Mouse (Mus musculus): Measurements from ENCODE around the gene Pdk1. TPM values are rescaled to one million over a fixed set of nuclear protein-coding genes. Genes with fewer than 3 reads are reported as not detected.
"Not testable (repeated sequence)": the region's sequence is repeated elsewhere in the genome, so short reads cannot be mapped to it uniquely, and the experiment has no call there.

Pdk1 gene
- polyA plus RNA-seq, 1 experiment from 2014 or later, result 54.8 TPM

DNA sequence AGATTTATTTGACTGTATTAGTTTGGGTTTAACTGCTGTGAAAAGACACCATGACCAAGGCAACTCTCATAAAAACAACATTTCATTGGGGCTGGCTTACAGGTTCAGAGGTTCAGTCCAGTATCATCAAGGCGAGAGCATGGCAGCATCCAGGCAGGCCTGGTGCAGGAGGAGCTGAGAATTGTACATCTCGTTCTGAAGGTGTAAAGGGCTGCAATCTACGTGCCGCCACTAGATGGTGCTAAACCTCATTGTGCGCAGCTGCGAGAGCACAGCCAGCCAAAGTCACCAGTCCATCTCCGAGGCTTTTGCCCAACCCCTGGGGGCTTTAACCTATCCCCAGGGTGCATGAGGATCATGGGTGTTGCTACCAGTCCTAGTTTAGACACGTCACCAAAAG lies 20.9 kb upstream of the Pdk1 start:
- not testable (repeated sequence) for H3K27ac ChIP-seq; H3K27me3 ChIP-seq; ATAC-seq (ENCODE audit: insufficient number of reproducible peaks, insufficient read depth, low FRiP score, low TSS enrichment, low read depth); H3K9me3 ChIP-seq; H3K4me3 ChIP-seq (replicated peaks); H3K9ac ChIP-seq (replicated peaks); H3K36me3 ChIP-seq; H3K4me1 ChIP-seq (replicated peaks); H3K4me2 ChIP-seq
- WGBS, result 3% methylated on average over 7 of the region's 8 CpGs

DNA sequence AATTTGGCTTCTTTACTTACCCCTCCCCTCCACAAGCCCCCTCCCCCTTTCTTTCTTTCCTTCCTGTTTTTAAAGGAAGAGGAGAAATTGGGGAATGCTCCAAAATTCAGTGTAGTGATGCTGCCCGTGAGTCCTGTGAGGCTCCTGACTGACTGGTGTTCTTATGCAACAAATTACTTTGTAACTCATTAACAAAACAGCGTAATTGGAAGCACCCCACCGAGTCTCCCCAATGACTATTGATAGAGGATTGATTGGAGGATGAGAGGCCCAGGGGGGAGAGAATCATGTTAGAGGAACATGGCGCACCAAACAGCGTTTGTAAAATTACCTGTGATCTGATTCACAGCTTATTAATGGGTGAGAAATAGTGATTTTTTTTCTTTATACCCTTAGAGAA lies 17.9 kb upstream of the Pdk1 start:
- 76% methylated on average over 5 of the region's 5 CpGs for WGBS
- H3K4me3 ChIP-seq (replicated peaks), result no peak overlapping the region
- ATAC-seq (ENCODE audit: insufficient number of reproducible peaks, insufficient read depth, low FRiP score, low TSS enrichment, low read depth), result no peak
- no peak overlapping the region for H3K4me2 ChIP-seq
- no peaks in the 10 kb centered on the region for H3K9me3 ChIP-seq
- H3K27ac ChIP-seq, result no peak overlapping the region
- no peaks in the 10 kb centered on the region for H3K27me3 ChIP-seq
- no peaks in the 10 kb centered on the region for H3K36me3 ChIP-seq
- no peak overlapping the region for H3K9ac ChIP-seq (replicated peaks)
- H3K4me1 ChIP-seq (replicated peaks), result no peaks in the 10 kb centered on the region

DNA sequence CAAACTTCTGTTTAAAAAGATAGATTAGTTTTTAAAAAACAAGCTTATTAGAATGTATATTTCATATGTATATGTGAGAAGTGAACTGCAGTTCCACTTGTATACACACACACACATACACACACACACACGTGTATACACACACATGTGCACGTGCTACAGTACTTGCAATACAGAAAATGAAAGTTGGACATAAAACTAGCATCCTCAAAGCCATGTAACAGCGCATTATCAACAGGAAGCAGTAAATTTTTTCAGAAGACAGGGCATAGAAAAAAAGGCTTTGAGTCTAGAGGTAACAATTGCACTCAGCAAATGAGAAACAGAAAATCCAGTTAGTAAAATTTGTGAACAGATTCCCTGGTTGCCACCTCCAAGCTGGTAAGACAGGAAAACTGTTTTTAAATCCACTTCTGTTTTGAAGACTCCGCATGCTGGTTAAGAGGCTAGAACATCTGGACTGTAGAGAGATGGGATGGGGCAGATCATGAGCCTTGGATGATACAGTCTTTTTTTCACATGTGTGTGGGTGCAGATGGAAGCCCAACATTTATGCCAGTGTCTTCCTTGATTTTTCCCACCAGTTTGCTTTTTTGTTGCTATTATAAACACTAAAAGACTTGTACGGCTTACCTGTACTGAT lies 9.4 kb upstream of the Pdk1 start:
- Histone ChIP-seq H3K4me2 (no peak overlapping the region), H3K27me3 (no peaks in the 10 kb centered on the region), H3K36me3 (no peaks in the 10 kb centered on the region), H3K9me3 (no peaks in the 10 kb centered on the region), H3K27ac (no peak overlapping the region), H3K4me3 (replicated peaks) (no peak overlapping the region), H3K4me1 (replicated peaks) (peaks cover 4% of the 10 kb centered on the region; the same call in 1 of the 2 replicates), H3K9ac (replicated peaks) (no peak overlapping the region)
- 65% methylated on average over 5 of the region's 5 CpGs for WGBS
- ATAC-seq (ENCODE audit: insufficient number of reproducible peaks, insufficient read depth, low FRiP score, low TSS enrichment, low read depth), result no peak

DNA sequence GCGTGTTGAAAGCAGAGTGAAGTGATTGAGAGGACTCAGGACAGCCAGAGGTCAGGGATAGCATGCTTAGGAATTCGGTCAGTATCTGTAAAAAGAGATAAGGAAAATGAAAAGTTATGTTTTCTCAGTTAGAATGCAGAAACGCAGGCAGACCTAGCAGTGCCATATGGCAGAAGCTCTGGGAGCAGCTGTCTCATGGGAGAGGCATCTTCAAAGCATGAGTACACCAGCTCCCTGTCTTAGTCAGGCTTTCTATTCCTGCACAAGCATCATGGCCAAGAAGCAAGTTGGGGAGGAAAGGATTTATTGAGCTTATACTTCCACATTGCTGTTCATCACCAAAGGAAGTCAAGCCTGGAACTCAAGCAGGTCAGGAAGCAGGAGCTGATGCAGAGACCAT lies 8.0 kb upstream of the Pdk1 start:
- Histone ChIP-seq H3K4me1 (replicated peaks) (peaks cover 4% of the 10 kb centered on the region; the same call in 1 of the 2 replicates), H3K27me3 (no peaks in the 10 kb centered on the region), H3K27ac (no peak overlapping the region), H3K36me3 (no peaks in the 10 kb centered on the region), H3K9me3 (no peaks in the 10 kb centered on the region), H3K9ac (replicated peaks) (no peak overlapping the region), H3K4me2 (no peak overlapping the region), H3K4me3 (replicated peaks) (no peak overlapping the region)
- 65% methylated on average over 3 of the region's 3 CpGs for WGBS
- no peak for ATAC-seq (ENCODE audit: insufficient number of reproducible peaks, insufficient read depth, low FRiP score, low TSS enrichment, low read depth)

DNA sequence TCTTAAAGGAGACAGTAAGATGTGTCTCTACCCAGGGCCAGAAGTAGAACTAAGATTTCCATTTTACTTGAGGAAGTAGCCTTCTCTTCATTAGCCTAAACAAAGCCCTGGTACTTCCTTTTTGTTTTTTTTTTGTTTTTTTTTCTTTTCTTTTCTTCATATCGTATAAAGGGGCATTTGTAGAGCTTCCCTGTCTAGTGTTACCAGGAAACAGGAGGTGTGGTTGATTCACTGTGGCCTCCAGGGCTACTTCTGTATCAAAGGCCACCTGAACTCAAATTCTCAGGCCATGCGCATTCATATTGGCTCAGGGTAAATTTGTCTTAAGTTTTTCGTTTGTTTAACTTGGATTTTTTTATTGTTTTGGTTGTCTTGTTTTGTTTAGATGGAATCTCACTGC lies 7.1 kb upstream of the Pdk1 start:
- H3K9ac ChIP-seq (replicated peaks), result no peak overlapping the region
- no peaks in the 10 kb centered on the region for H3K27me3 ChIP-seq
- no peaks in the 10 kb centered on the region for H3K9me3 ChIP-seq
- peaks cover 4% of the 10 kb centered on the region; the same call in 1 of the 2 replicates for H3K4me1 ChIP-seq (replicated peaks)
- H3K36me3 ChIP-seq, result no peaks in the 10 kb centered on the region
- no peak overlapping the region for H3K4me2 ChIP-seq
- no peak for ATAC-seq (ENCODE audit: insufficient number of reproducible peaks, insufficient read depth, low FRiP score, low TSS enrichment, low read depth)
- WGBS, result 70% methylated on average over 3 of the region's 3 CpGs
- no peak overlapping the region for H3K27ac ChIP-seq
- no peak overlapping the region for H3K4me3 ChIP-seq (replicated peaks)

DNA sequence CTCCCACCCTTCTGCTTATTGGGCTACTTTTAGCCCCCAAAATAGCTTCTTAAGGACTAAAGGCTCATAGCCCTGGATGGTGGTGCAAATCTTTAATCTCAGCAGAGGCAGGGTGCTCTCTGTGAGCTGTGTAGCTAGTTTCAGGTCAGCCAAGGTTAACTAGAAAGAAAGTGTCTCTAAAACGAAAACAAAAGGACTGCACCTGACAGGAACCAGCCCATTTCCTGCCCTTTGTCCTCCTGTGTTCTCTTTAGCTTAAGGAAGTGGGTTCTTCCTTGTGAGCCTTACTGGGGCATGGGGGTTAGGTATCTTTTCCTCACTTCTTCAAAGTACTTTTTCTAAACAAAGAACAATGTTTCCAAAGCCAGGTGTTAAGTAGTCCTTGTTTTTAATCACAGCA lies 6.5 kb upstream of the Pdk1 start:
- Histone ChIP-seq H3K4me2 (no peak overlapping the region), H3K9ac (replicated peaks) (no peak overlapping the region), H3K27ac (no peak overlapping the region), H3K27me3 (no peaks in the 10 kb centered on the region), H3K9me3 (no peaks in the 10 kb centered on the region), H3K4me3 (replicated peaks) (no peak overlapping the region), H3K4me1 (replicated peaks) (peaks cover 4% of the 10 kb centered on the region; the same call in 1 of the 2 replicates), H3K36me3 (no peaks in the 10 kb centered on the region)
- ATAC-seq (ENCODE audit: insufficient number of reproducible peaks, insufficient read depth, low FRiP score, low TSS enrichment, low read depth), result no peak
- WGBS, result 53% methylated on average over 1 of the region's 1 CpGs

DNA sequence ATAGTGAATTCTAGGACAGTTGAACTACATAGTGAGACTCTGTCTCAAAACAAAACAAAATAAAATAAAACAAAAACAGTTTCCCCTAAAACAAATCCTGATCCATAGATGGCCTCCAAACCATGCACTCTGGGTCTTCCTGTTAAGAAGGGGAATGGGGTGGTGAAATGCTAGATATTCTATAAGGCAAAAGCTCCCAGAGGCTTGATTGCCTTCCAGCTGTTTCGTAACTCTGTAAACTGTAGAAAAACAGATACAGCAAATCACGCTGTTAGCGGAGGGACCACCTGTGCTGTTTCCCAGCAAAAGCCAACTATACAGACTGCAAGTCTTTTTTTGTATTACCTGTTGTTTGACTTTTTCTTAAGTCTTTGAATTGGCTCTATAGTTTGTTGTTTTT lies 6.0 kb upstream of the Pdk1 start:
- no peak for ATAC-seq (ENCODE audit: insufficient number of reproducible peaks, insufficient read depth, low FRiP score, low TSS enrichment, low read depth)

DNA sequence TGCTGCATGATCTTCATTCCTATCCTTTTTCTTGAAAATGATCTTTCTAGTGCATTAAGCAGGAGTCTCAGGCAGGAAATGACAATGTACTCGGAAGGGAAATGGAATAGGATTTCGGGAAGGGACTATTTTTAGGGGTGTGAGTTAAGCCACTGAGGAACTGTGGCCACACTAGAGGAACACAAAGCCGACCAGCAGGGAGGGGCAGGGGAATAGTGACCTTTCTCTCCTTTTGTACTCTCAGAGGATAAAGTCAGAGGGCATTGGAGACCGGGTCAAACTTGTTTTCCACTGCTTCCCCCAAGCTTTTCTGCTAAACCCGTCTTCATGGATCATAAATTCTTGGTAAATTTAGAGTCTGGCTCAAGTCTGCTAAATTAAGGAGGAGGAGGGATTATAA lies 5.5 kb upstream of the Pdk1 start:
- Histone ChIP-seq H3K4me1 (replicated peaks) (peaks cover 4% of the 10 kb centered on the region; the same call in 1 of the 2 replicates), H3K36me3 (no peaks in the 10 kb centered on the region), H3K4me3 (replicated peaks) (no peak overlapping the region), H3K9ac (replicated peaks) (no peak overlapping the region), H3K4me2 (no peak overlapping the region), H3K27me3 (no peaks in the 10 kb centered on the region), H3K9me3 (no peaks in the 10 kb centered on the region), H3K27ac (no peak overlapping the region)
- 29% methylated on average over 5 of the region's 5 CpGs for WGBS
- ATAC-seq (ENCODE audit: insufficient number of reproducible peaks, insufficient read depth, low FRiP score, low TSS enrichment, low read depth), result no peak

More for the DNA sequence above, 6.0 kb upstream of the Pdk1 start:
- Histone ChIP-seq H3K9me3 (no peaks in the 10 kb centered on the region), H3K27me3 (no peaks in the 10 kb centered on the region), H3K27ac (no peak overlapping the region), H3K4me1 (replicated peaks) (peaks cover 4% of the 10 kb centered on the region; the same call in 1 of the 2 replicates), H3K4me2 (no peak overlapping the region), H3K36me3 (no peaks in the 10 kb centered on the region), H3K4me3 (replicated peaks) (no peak overlapping the region), H3K9ac (replicated peaks) (no peak overlapping the region)
- WGBS, result 58% methylated on average over 3 of the region's 3 CpGs

DNA sequence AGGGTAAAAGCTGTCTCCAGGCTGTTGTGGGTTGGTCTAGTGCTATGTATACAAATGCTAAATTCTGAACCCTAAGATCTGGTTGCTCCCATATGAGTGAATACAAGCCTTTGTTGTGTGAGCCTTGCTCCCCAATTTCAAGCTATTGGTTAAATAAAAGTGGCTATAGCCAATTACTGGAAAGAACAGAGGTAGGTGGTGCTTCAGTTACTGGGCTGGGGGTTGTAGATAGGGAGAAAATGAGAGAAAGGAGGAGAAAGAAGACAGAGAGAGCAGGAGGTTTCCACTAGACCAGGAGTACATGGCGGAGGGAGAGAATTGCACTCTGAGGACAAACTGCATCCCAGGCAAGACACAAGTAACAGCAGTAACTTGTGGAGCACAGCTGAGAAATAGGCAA lies 4.8 kb upstream of the Pdk1 start:
- no peak for ATAC-seq (ENCODE audit: insufficient number of reproducible peaks, insufficient read depth, low FRiP score, low TSS enrichment, low read depth)
- no peaks in the 10 kb centered on the region for H3K27me3 ChIP-seq
- WGBS, result 89% methylated on average over 1 of the region's 1 CpGs
- H3K9ac ChIP-seq (replicated peaks), result no peak overlapping the region
- no peaks in the 10 kb centered on the region for H3K9me3 ChIP-seq
- H3K4me1 ChIP-seq (replicated peaks), result peaks cover 4% of the 10 kb centered on the region; the same call in 1 of the 2 replicates
- no peaks in the 10 kb centered on the region for H3K36me3 ChIP-seq
- no peak overlapping the region for H3K27ac ChIP-seq
- H3K4me3 ChIP-seq (replicated peaks), result no peak overlapping the region
- H3K4me2 ChIP-seq, result no peak overlapping the region

DNA sequence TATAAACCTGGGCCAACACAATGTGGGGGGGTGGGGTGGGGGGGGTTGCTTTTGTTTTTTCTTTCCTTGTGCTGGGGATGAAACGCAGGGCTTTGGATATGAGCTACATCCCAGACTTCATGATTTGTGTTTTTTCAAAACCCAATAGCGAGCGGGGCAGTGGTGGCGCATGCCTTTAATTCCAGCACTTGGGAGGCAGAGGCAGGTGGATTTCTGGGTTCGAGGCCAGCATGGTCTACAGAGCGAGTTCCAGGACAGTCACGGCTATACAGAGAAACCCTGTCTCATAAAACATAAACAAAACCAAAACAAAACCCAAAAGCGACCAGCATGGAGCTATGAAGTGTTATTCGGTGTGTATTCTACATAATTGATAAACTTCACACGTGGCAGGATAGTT lies 883 bp upstream of the Pdk1 start:
- Histone ChIP-seq H3K4me2 (peak overlapping the region; percentile 70), H3K36me3 (no peaks in the 10 kb centered on the region), H3K4me3 (replicated peaks) (no peak overlapping the region), H3K9me3 (no peaks in the 10 kb centered on the region), H3K9ac (replicated peaks) (no peak overlapping the region), H3K27ac (no peak overlapping the region), H3K4me1 (replicated peaks) (peaks cover 19% of the 10 kb centered on the region; the same call in 1 of the 2 replicates), H3K27me3 (no peaks in the 10 kb centered on the region)
- 82% methylated on average over 10 of the region's 10 CpGs for WGBS
- no peak for ATAC-seq (ENCODE audit: insufficient number of reproducible peaks, insufficient read depth, low FRiP score, low TSS enrichment, low read depth)

DNA sequence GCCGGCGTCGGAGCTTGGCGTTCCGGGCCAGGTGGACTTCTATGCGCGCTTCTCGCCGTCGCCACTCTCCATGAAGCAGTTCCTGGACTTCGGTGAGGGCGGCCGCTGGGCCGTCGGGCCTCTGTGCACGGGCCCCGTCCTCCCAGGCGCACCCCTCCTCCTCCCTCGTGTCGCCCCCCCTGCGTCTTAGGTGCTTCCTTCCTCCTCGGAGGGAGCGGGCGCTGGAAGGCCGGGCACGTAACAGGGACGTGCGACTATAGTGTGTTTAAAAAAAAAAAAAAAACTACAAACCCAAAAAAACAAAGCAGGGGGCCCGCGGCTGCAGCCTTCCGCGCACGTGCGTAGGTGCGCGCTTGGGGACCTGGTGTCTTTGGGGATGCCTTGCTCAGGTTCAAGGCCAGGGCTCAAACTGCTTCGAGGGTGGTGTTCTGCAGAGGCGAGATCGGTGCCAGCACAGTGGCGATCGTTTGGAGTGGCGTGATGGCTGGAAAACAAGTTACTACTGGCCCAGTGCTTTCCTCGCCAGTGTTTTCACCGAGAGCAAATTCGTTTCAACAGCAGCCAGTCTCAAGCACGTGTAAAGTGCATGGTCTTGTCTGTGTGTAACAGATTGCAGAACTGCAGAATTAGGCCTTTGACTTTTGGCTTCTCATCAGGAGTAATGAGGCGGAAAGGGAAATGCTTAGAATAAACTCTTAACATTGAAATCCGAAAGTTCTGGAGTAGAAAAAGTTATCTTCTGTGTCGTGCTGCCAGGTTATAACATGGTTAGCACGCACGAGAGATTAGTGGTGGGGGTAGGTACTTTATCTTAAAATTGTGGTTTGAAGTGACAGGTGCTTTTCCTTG lies 674 bp downstream of the Pdk1 start:
- H3K9me3 ChIP-seq, result no peaks in the 10 kb centered on the region
- peak overlapping the region; percentile 79 for H3K4me3 ChIP-seq (replicated peaks)
- H3K27me3 ChIP-seq, result no peaks in the 10 kb centered on the region
- peak; percentile 55 for ATAC-seq (ENCODE audit: insufficient number of reproducible peaks, insufficient read depth, low FRiP score, low TSS enrichment, low read depth)
- H3K27ac ChIP-seq, result peak overlapping the region; percentile 93
- H3K4me2 ChIP-seq, result peak overlapping the region; percentile 70
- WGBS, result 4% methylated on average over 51 of the region's 51 CpGs
- H3K9ac ChIP-seq (replicated peaks), result peak overlapping the region; percentile 84
- peaks cover 15% of the 10 kb centered on the region; the same call in 1 of the 2 replicates for H3K4me1 ChIP-seq (replicated peaks)
- H3K36me3 ChIP-seq, result peaks cover 9% of the 10 kb centered on the region; the same call in 1 of the 2 replicates

Measured in limb, embryonic 12.5 days (tissue).